Mouse (Mus musculus) embryo, embryonic 10.5 days (tissue): ENCODE data around the gene Tmem63a.
"Not testable (repeated sequence)": the region's sequence is repeated elsewhere in the genome, so short reads cannot be mapped to it uniquely, and the experiment has no call there.

Experiments
- DNase-seq: peaks from one replicate; pipeline ENCODE4 v3.0.0-alpha.2; 2015; ENCODE audit warnings: low spot score

Gene Tmem63a

GRCm38 (mm10) chr1:180942166-180943031 is at the start of gene Tmem63a:
Gene Tmem63a, plus strand, starts transcription at chr1:180942344.
- DNase-seq = peak; percentile 83

- no peak for DNase-seq
These were observed 49.3 kb upstream of the Tmem63a start, which contains the start of gene Lefty2 for GRCm38 (mm10) chr1:180892808-180893207. Gene Lefty2, plus strand, starts transcription at chr1:180893108.

GRCm38 (mm10) chr1:180894088-180894987 is 47.8 kb upstream of the Tmem63a start:
- DNase-seq = not testable (repeated sequence)

- DNase-seq = peak; percentile 84
These were observed 41.0 kb upstream of the Tmem63a start for GRCm38 (mm10) chr1:180901107-180901506.

GRCm38 (mm10) chr1:180902915-180903314 is 39.2 kb upstream of the Tmem63a start:
- DNase-seq = no peak

- DNase-seq = no peak
These were observed 38.5 kb upstream of the Tmem63a start for GRCm38 (mm10) chr1:180903666-180904038.

GRCm38 (mm10) chr1:180904039-180904814 is 37.9 kb upstream of the Tmem63a start, which contains the start of gene Pycr2:
Gene Pycr2, plus strand, starts transcription at chr1:180904293.
- peak; percentile 97 for DNase-seq

GRCm38 (mm10) chr1:180904815-180905080 is 37.4 kb upstream of the Tmem63a start:
- DNase-seq = peak; percentile 31

GRCm38 (mm10) chr1:180905307-180905706 is 36.8 kb upstream of the Tmem63a start:
- DNase-seq = no peak

- no peak for DNase-seq
These were observed 36.3 kb upstream of the Tmem63a start for GRCm38 (mm10) chr1:180905876-180906275.

GRCm38 (mm10) chr1:180906461-180907147 is 35.5 kb upstream of the Tmem63a start:
- no peak for DNase-seq

- no peak for DNase-seq
These were observed 31.0 kb upstream of the Tmem63a start for GRCm38 (mm10) chr1:180911138-180911537.

GRCm38 (mm10) chr1:180911653-180912287 is 30.4 kb upstream of the Tmem63a start:
- DNase-seq = no peak

GRCm38 (mm10) chr1:180912792-180913191 is 29.4 kb upstream of the Tmem63a start:
- DNase-seq = no peak

- no peak for DNase-seq
These were observed 28.3 kb upstream of the Tmem63a start for GRCm38 (mm10) chr1:180913797-180914196.

GRCm38 (mm10) chr1:180916425-180916824 is 25.7 kb upstream of the Tmem63a start:
- DNase-seq = no peak

GRCm38 (mm10) chr1:180917053-180917452 is 25.1 kb upstream of the Tmem63a start:
- no peak for DNase-seq

- peak; percentile 65 for DNase-seq
These were observed 22.5 kb upstream of the Tmem63a start for GRCm38 (mm10) chr1:180919686-180920085.

GRCm38 (mm10) chr1:180922273-180923048 is 19.7 kb upstream of the Tmem63a start:
- DNase-seq = no peak

GRCm38 (mm10) chr1:180924737-180925136 is 17.4 kb upstream of the Tmem63a start:
- DNase-seq = no peak
